Mouse (Mus musculus) gastrocnemius, postnatal 25 days (tissue): ENCODE measurements around the gene Phlpp1. TPM values are rescaled to one million over a fixed set of nuclear protein-coding genes. Genes with fewer than 3 reads are reported as not detected.

ENCODE experiments used
- DNase-seq: peaks from one replicate; pipeline ENCODE4 v3.0.0; 2022
- total RNA-seq, 2 experiments: library from RNA; stranded (reverse); gene quantifications; 1 replicate in 1 of 2; 2 replicates in 1 of 2; pipeline ENCODE4 v1.2.3; 2021

The Phlpp1 gene
- total RNA-seq, 2 experiments from 2014 or later = 5.4 to 5.7 TPM

GRCm38 (mm10) chr1:106164111-106164510 lies 7.4 kb upstream of the Phlpp1 start:
- no peak for DNase-seq

- no peak for DNase-seq
Measured at GRCm38 (mm10) chr1:106168001-106168400, 3.6 kb upstream of the Phlpp1 start.

- no peak for DNase-seq
Measured at GRCm38 (mm10) chr1:106168801-106169200, 2.8 kb upstream of the Phlpp1 start.

GRCm38 (mm10) chr1:106169741-106170265 lies 1.7 kb upstream of the Phlpp1 start:
- no peak for DNase-seq

GRCm38 (mm10) chr1:106172301-106172930 lies 864 bp downstream of the Phlpp1 start:
- peak; percentile 43 for DNase-seq

GRCm38 (mm10) chr1:106172931-106173371 lies 1.4 kb downstream of the Phlpp1 start:
- peak; percentile 25 for DNase-seq

GRCm38 (mm10) chr1:106173621-106174156 lies 2.1 kb downstream of the Phlpp1 start:
- no peak for DNase-seq

- no peak for DNase-seq
Measured at GRCm38 (mm10) chr1:106174598-106174997, 3.0 kb downstream of the Phlpp1 start.

GRCm38 (mm10) chr1:106175360-106175759 lies 3.8 kb downstream of the Phlpp1 start:
- no peak for DNase-seq

GRCm38 (mm10) chr1:106176791-106177190 lies 5.2 kb downstream of the Phlpp1 start:
- DNase-seq = no peak

- DNase-seq = no peak
Measured at GRCm38 (mm10) chr1:106177868-106178790, 6.6 kb downstream of the Phlpp1 start.

GRCm38 (mm10) chr1:106183701-106184100 lies 12.1 kb downstream of the Phlpp1 start:
- DNase-seq = no peak

GRCm38 (mm10) chr1:106184780-106185460 lies 13.4 kb downstream of the Phlpp1 start:
- DNase-seq = no peak

- DNase-seq = no peak
Measured at GRCm38 (mm10) chr1:106185461-106185924, 13.9 kb downstream of the Phlpp1 start.

- DNase-seq = no peak
Measured at GRCm38 (mm10) chr1:106186062-106186461, 14.5 kb downstream of the Phlpp1 start.

- no peak for DNase-seq
Measured at GRCm38 (mm10) chr1:106187480-106187879, 15.9 kb downstream of the Phlpp1 start.

- DNase-seq = no peak
Measured at GRCm38 (mm10) chr1:106188756-106189155, 17.2 kb downstream of the Phlpp1 start.

GRCm38 (mm10) chr1:106189311-106189710 lies 17.8 kb downstream of the Phlpp1 start:
- no peak for DNase-seq

GRCm38 (mm10) chr1:106190695-106191094 lies 19.1 kb downstream of the Phlpp1 start:
- no peak for DNase-seq

GRCm38 (mm10) chr1:106191885-106192284 lies 20.3 kb downstream of the Phlpp1 start:
- DNase-seq = no peak

- no peak for DNase-seq
Measured at GRCm38 (mm10) chr1:106192864-106193470, 21.4 kb downstream of the Phlpp1 start.

GRCm38 (mm10) chr1:106193487-106193886 lies 21.9 kb downstream of the Phlpp1 start:
- no peak for DNase-seq
